Mouse (Mus musculus) lung, postnatal 14 days (tissue): Measurements from ENCODE around the gene Stil.

Source experiments
- DNase-seq: peaks from one replicate; pipeline ENCODE4 v3.0.0; 2021

Stil gene

DNA sequence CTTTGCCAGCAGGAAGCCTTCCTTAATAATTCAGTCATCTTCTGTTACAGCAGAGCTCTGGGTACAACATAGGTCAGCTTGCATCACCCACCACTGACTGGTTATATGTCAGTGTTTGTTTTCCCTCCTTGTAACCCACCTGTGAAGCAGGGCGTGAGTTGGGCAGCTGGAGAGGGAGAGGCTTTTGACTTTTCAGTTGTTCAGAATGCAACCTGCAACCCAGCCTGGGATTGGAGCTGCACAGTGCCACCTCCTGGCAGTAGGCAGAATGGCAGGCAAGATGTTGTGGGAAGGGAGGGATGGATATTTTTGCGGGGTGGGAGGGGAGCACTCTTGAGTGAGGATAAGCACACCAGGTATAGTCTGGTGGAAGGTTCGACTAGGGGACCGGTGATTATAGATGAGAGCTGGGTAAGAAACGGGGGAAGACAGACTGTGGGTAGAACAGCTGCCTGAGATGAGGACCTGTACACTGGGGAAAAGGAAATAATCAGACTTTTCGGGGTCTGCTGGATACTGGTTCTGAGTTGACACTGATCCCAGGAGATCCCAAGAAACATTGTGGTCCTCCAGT is 85.7 kb downstream of the Stil start:
- peak; percentile 74 for DNase-seq

DNA sequence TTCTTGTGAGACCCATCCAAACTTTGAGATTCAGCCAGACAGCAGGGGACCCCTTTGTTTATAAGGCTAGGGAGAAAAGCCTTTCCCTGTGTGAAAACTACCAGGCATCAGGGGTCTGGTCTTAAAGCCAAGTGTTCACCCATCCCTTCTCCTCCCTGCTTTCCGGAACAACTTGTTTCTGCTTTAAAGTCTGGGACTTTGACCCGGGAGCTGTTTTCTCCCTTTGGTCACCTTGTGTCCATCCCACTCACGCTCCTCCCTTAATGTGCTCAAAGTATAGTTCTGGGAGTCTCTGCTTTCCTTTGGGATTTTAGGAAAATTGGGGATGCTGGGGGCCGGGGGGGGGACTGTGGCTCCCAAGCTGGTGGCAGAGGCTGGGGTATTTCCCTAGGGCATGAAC is 86.3 kb downstream of the Stil start:
- DNase-seq = no peak

DNA sequence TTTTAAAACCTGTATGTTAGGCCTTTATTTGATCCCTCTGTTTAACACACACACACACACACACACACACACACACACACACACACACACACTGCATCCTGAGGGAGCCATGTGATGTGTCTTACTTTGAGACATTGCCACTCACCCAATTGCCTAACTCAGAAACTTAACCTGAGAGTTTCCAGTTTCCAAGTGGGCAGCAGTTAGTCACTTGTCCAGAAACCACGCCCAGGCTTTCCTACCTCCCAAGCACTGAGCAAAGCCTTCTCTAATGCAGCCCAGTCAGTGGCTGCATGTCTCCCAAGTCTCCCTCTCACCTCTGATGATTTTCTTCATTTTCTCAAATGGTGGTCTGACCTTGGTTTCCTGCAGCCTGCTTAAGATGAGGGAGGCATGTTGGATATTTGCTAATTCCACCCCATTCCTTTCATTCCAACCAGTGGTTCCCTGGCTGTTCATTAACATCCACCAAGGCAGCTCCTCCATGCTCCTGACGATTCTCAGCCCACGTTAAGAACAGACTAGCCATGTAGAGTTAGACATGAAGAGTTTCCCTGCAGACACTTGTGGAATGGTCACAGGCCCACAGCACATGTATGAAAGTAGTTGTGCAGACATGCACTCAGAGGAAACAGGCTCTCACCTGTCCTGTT is 86.9 kb downstream of the Stil start:
- no peak for DNase-seq

DNA sequence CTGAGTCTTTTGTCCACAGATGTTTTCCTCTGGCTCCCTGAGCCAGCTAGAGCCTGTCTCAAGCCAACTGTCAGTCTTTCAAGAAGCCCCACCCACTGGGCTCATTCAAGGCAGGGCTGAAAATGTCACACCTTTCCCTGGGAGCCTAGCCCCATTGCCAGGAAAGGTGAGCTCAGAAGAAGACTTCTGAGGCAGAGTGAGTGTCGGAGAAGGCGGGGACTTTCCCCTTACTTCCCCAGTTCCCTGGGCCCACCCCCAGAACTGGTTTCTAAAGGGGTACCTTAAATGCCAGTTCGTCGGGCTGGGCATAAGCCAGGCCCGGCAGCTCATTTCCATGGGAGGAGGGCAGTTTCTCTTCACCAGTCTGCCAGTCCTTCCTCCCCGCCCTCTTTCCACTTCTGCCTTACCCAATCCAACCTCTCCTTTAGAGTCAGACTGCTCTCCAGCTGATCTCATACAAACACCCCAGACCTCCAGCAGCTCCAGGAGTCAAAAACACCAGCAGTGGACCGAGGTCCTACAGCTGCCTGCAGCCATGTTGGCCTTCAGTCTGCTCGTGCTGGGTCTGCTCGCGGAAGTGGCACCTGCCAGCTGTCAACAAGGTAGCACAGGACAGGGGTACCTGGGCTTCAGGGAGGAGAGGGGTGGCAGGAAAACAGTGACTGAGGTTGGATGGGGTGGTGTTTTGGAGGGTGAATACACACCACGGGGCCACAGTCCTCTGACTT is 88.8 kb downstream of the Stil start, which contains the start of gene Pdzk1ip1:
TSS of gene Pdzk1ip1 (plus strand) at position 98 of the 728 bp plus-strand sequence.
- DNase-seq = peak; percentile 35

DNA sequence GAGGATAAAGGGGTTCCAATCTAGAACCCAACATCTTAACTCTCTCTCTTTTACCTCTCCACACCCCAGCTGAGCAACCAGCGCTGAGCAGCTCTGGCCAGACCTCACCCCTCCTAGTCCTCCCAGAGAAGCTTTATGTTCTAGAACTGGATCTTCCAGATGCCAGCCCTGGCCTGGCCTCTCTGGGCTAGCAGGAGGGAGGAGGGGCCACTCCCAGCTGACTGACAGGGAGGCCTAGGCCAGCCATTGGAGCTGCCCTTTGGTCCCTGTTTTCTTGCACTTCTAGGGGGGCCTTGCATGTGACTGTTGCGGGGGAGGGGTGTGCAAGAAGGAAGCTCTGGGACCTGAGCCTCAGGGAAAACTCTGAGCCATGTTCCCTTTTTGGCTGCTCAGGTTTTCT is 90.6 kb downstream of the Stil start:
- DNase-seq = no peak

DNA sequence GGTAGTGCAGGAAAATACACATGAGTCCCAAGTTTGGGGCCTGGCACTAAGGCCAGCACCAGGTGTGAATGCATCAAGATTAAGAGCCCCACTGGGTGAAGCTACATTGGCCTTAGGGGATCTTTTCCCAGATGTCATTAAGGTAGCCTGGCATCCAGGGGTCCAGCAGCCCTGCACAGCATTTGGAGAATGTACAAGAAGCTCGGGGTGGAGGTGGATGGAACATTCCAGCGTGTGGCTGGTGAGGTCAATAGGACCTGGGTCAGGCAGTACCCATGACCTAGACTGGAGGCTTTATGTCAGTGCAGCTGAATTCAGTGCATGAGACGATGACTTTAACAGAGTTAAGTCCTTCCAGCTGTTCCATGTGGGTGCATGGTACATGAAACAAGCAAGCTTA is 91.8 kb downstream of the Stil start:
- no peak for DNase-seq
